Mouse (Mus musculus) retina, postnatal 7 days (tissue): ENCODE results near the gene Nfic.
"Not testable (repeated sequence)": the region's sequence is repeated elsewhere in the genome, so short reads cannot be mapped to it uniquely, and the experiment has no call there.

Source experiments
- DNase-seq: peaks from one replicate; pipeline ENCODE4 v3.0.0-alpha.2; 2012; ENCODE audit warnings: low read depth, low spot score

The Nfic gene

DNA sequence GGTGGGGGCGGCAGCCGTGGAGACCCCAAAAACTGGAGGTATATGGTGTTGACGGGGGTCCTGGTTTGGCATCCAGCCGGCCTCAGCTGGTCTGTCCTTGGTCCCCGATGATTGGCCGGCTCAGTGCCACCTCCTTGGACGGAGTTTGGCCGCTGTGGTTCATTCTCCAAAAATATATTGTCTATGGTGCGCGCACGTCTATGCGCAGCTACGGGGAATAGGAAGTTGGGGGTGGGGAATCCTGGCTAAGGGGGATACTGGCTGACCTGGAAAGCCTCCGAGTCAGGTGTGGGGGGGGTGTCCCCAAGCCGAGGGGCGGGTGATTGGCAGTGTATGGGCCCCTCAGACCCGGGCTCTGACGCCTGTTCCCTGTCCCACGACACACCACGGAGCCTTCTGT lies 5.0 kb upstream of the Nfic start:
- DNase-seq, result no peak

GRCm38 (mm10) chr10:81459399-81459798 lies 4.0 kb upstream of the Nfic start:
- no peak for DNase-seq

- DNase-seq, result no peak
Measured at GRCm38 (mm10) chr10:81458267-81458666, 2.8 kb upstream of the Nfic start.

- no peak for DNase-seq
Measured at GRCm38 (mm10) chr10:81457624-81458023, 2.2 kb upstream of the Nfic start.

- no peak for DNase-seq
Measured at GRCm38 (mm10) chr10:81456983-81457563, 1.6 kb upstream of the Nfic start.

DNA sequence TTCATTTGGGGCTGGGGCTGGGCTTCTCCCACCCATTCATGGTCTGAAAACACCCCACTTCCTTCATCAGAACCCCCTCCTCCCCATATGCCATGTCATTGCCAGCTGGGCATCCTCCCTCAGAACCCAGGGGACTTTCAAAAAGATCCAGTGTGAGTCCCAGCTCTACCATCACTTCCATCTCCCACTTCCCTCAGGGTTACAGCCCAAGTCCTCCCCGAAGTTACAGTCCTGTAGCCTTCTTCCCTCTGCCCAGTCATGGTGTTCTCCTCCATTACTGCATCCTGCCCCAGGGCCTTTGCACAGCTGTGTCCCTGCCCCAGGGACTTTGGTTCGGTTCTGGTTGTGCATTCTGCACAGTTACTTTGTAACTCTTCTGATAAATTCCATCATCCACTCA lies 1.3 kb downstream of the Nfic start:
- no peak for DNase-seq

- no peak for DNase-seq
Measured at GRCm38 (mm10) chr10:81452947-81453288, 2.5 kb downstream of the Nfic start.

- DNase-seq, result no peak
Measured at GRCm38 (mm10) chr10:81452237-81452946, 3.0 kb downstream of the Nfic start.

- no peak for DNase-seq
Measured at GRCm38 (mm10) chr10:81451365-81451745, 4.1 kb downstream of the Nfic start.

DNA sequence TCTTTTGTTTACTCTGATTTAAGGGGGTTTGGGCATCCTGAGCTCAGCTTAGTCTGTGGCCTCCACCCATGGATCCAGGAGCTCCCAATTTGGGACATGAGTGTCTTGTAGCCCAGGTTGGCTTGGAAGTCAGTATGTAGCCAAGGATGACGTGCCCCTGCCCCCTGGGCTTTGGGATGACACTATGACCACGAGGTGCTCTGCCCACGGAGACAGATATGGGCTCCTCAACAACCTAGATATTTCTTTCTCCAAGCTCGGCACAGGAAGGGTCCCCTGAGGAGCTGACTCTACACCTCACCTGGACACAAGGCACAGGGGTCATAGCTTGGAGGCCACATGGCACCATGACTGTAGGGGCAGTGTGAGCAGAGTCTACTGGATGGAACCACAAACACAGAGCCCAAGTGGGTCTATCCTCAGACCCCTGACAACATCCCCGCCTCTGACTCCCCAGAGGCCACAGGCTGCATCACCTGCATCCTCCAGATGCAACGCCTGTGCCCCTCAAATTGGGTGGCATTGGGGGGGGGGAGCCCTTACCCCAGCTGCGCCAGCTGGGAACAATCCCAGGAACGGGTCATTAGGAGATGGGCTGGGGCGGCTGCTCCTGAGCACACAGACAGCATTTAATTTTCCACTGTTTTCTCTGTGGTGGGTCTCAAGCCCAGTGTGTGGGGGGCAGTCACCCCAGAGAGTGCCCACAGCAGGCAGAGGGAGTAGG lies 4.6 kb downstream of the Nfic start:
- no peak for DNase-seq

GRCm38 (mm10) chr10:81450140-81450539 lies 5.3 kb downstream of the Nfic start:
- peak; percentile 88 for DNase-seq

DNA sequence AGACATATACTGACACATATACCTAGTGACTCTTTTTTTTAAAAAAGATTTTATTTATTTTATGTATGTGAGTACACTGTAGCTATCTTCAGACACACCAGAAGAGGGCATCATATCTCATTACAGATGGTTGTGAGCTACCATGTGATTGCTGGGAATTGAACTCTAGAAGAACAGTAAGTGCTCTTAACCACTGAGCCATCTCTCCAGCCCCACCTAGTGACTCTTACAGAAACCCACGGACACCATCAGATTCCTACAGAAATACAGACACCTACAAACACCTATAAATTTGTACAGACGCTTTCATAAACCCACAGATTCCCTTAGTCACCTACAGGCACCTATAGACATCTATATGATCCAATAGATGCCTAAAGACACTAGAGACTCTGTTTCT lies 9.9 kb downstream of the Nfic start:
- not testable (repeated sequence) for DNase-seq

DNA sequence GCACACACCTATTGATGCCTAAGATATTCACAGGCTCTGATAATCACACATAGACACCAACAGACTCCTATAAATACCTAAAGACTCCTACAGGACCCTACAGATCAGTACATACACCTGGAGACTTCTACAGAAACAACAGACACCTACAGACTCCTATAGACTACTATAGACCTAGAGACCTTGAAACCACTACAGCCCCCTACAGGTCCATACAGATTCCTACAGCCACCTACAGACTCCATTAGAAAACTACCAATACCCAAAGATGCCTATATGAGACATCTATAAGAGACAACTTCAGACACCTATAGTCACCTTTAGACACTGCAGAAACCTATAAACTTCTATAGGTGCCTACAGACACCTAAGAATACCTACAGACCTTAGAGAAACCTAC lies 14.4 kb downstream of the Nfic start:
- DNase-seq, result no peak

- peak; percentile 74 for DNase-seq
Measured at GRCm38 (mm10) chr10:81435436-81435835, 20.0 kb downstream of the Nfic start.

DNA sequence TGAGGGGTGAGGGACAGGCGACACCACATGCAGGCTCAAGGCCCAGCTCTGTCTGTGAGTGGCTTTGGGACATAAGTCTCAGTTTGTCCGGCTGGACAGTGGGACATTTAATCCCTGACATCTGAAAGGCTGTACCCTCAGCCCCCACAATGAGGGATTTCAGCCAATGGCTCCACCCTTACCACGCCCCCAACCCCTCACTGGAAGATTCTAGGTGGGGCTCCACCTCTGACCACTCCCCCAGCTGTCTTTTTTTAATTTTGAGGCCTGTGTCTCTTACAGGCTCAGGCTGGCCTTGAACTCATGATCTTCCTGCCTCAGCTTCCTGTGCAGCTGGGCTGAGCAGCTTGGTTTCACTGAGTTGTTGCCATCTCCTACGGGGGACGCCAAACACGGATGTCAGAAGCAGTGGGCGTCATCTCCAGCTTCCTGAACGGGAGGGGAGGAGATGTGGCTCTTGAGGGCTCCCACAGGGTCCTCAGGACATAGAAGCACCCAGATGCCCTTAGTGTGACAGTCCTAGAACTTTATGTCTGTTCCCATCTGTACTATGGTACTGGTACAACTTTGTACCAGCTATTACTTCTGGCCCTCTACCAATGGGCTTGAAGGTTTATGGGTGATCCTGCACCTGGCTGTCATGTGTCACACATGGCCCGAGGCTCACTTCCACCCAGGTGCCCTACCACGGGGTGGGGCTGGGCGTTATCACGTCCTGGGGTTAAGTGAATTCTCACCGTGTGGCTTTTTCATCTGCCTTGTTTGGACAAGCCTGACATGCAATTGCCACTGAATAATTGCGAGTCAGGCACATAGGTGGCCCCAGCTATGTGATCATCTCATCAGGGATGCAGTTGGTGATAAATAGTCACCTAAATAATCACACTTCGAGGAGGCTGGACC lies 20.8 kb downstream of the Nfic start:
- no peak for DNase-seq

DNA sequence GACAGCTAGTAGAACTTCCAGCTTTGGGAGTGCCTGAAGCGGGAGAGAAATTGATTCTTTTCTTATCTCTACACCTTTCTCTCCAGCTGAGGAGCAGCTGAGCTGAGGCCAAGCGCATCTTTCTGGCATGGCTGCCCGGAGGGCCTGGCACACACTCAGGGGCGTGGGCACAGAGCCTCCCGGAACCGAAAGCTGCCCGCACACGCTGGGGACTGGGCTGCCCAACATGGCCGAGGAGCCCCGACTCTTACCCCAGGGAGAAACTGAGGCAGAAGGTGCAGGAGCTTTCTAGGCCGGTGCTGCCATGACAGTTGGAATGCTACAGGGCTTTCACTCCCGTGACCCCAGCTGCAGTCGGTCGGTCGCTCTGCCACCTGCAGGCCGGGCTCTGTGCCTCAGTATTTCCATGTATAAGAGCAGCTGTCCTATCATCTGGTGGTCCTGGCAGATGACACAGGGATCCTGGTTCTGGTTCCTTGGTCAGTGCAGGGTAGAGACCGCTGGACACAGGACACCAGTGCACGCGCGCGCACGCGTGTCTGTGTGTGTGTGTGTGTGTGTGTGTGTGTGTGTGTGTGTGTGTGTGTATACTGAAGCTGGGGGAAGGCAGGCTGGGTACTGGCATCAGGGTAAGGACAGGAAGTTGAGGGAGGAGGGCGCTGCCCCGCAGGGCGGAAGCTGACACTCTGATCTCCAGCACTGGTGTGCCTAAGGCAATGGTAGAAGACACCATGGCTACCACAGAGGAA lies 21.7 kb downstream of the Nfic start:
- no peak for DNase-seq

- DNase-seq, result peak; percentile 94
Measured at GRCm38 (mm10) chr10:81432868-81433262, 22.6 kb downstream of the Nfic start.

DNA sequence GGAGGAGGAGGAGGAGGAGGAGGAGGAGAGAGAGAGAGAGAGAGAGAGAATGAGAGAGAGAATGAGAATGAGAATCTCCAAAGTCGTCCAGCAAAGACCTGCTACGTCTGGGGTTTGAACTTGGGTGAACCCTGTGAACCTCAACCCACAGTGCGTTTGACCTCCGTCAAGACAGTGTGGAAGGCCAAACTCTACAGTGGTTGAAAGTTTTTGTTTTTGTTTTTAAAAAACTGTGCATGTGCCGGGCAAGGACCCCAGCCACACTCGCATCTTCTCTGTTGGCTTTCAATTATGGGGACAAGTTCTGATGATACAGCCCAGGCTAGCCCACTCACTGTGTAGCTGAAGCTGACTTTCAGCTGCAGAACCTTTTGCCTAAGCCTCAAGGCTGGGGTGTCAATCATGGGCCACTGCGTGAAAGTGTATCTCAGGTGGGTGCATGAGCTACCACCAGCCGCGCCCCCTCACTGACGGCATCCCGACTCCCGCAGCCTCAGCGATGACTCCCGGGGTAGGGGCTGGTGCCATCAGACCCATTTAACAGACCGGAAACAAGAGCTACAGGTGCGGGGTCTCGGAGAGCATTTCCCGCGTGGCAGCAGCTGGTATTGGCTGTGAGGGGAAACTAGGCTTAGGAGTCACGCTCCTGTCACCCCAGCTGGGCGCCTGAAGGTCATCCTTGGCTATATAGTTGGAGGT lies 23.1 kb downstream of the Nfic start:
- DNase-seq, result no peak

GRCm38 (mm10) chr10:81431526-81432168 lies 23.8 kb downstream of the Nfic start:
- no peak for DNase-seq

DNA sequence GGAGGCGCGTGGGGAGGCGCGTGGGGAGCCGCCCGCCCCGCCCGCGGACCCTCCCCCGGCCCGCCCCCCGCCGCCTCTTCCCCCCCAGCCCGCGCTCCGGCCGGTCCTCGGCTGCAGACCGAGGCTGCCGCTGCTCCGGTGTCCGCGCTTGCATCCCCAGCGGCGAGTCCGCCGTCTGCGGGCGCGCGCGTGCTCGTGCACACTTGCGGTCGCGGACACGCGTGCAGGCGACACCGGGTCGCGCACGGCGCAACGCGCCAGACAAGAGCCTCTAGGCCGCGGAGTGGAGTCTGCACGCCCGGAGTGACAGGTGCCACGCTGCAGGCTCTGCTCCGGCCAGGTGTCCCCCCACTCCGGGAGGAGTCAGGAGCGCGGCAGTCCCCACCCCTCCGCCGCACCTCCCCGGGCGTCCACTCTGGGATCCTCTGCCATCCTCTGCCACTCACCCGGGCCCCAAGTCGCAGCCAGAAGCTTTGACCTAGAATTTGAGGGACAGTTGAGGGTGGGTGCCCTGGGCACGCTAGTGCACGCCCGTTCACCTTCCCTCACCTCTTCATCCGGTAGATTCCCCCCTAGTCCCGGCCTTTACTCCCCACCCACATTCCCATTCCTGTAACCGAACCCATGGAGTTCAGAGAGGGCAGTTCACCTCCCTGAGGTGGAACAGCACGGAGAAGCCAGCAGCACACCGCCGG lies 24.5 kb downstream of the Nfic start:
- DNase-seq, result no peak
